16 mouse cellular contexts compared by ENCODE assay signal in genomic region chr3:147736673-147737439, GRCm38 (mm10).
DNase-seq lines count a peak whose midpoint lies in the region; ATAC-seq and TF ChIP-seq lines count a peak whose summit lies in the region.
"Had no signal": no experiment of that assay in that cellular context is flagged by ENCODE, and none has a peak within 500 bp of the region (broad histone marks: within the 10 kb centered on the region; RNA-seq: fewer than 3 reads in every experiment).

No protein-coding gene starts in this region.

- TF ChIP-seq CTCF in intestine, postnatal 0 days (IDR thresholded peaks at IDR 0.05; ENCODE audit: low read depth) = peak; percentile 44; the same call in 1 of the 2 replicates
- peak; percentile 53 for TF ChIP-seq CTCF in midbrain, postnatal 0 days (IDR thresholded peaks at IDR 0.05)

- H3K4me3 ChIP-seq in intestine, postnatal 0 days (ENCODE audit: low read depth, low read length) = no peak overlapping the region
- no peak overlapping the region for H3K4me3 ChIP-seq in intestine, embryonic 16.5 days (ENCODE audit: low read length)
- no peak overlapping the region for H3K4me3 ChIP-seq in midbrain, postnatal 0 days (ENCODE audit: low read depth, low read length)
- H3K4me3 ChIP-seq in midbrain, embryonic 11.5 days (ENCODE audit: low read depth, low read length) = no peak overlapping the region
- no peak overlapping the region for H3K4me3 ChIP-seq in limb, embryonic 15.5 days
- H3K4me3 ChIP-seq: forebrain, embryonic 13.5 days; hindbrain, embryonic 10.5 days; liver, embryonic 15.5 days had no signal

- ATAC-seq in intestine, postnatal 0 days = no peak
- ATAC-seq in intestine, embryonic 16.5 days = no peak
- ATAC-seq in midbrain, postnatal 0 days (ENCODE audit: low FRiP score) = no peak
- no peak for ATAC-seq in midbrain, embryonic 11.5 days (ENCODE audit: low FRiP score)
- ATAC-seq in limb, embryonic 15.5 days (ENCODE audit: insufficient number of reproducible peaks, low FRiP score, low TSS enrichment, low read depth) = peak; percentile 76; the same call in 1 of the 2 replicates
- ATAC-seq: forebrain, embryonic 13.5 days; inflammation-experienced regulatory T-cells, adult 6 months had no signal

- 82% methylated on average over 6 of the region's 6 CpGs for WGBS in intestine, postnatal 0 days
- 78% methylated on average over 6 of the region's 6 CpGs for WGBS in intestine, embryonic 16.5 days
- WGBS in midbrain, postnatal 0 days = 72% methylated on average over 6 of the region's 6 CpGs
- 88% methylated on average over 6 of the region's 6 CpGs for WGBS in midbrain, embryonic 11.5 days
- WGBS in limb, embryonic 15.5 days = 28% methylated on average over 6 of the region's 6 CpGs

- H3K36me3 ChIP-seq in intestine, postnatal 0 days (ENCODE audit: control insufficient read depth, insufficient read depth) = no peaks in the 10 kb centered on the region
- no peaks in the 10 kb centered on the region for H3K36me3 ChIP-seq in intestine, embryonic 16.5 days (ENCODE audit: control insufficient read depth, insufficient read depth, low read length)
- H3K36me3 ChIP-seq in midbrain, postnatal 0 days (ENCODE audit: insufficient read depth, low read length) = no peaks in the 10 kb centered on the region
- no peaks in the 10 kb centered on the region for H3K36me3 ChIP-seq in midbrain, embryonic 11.5 days (ENCODE audit: control insufficient read depth, insufficient read depth, low read length)
- no peaks in the 10 kb centered on the region for H3K36me3 ChIP-seq in limb, embryonic 15.5 days
- H3K36me3 ChIP-seq: hindbrain, embryonic 10.5 days; liver, embryonic 15.5 days had no signal

- no peaks in the 10 kb centered on the region for H3K9me3 ChIP-seq in intestine, postnatal 0 days (ENCODE audit: control insufficient read depth)
- H3K9me3 ChIP-seq in intestine, embryonic 16.5 days (ENCODE audit: control insufficient read depth, low read length) = no peaks in the 10 kb centered on the region
- H3K9me3 ChIP-seq in midbrain, postnatal 0 days (ENCODE audit: low read length) = no peaks in the 10 kb centered on the region
- no peaks in the 10 kb centered on the region for H3K9me3 ChIP-seq in midbrain, embryonic 11.5 days (ENCODE audit: control insufficient read depth, low read length)
- no peaks in the 10 kb centered on the region for H3K9me3 ChIP-seq in limb, embryonic 15.5 days
- H3K9me3 ChIP-seq: forebrain, embryonic 13.5 days; hindbrain, embryonic 10.5 days; liver, embryonic 15.5 days had no signal

- DNase-seq in embryo, embryonic 10.5 days (ENCODE audit: low spot score) = peak; percentile 14
- DNase-seq in embryo, embryonic 9.5 days (ENCODE audit: extremely low spot score) = no peak
- peak; percentile 14 for DNase-seq in midbrain, postnatal 0 days (ENCODE audit: low spot score)
- DNase-seq in midbrain, embryonic 11.5 days (ENCODE audit: low spot score, missing footprints) = no peak
- DNase-seq in adrenal gland, postnatal 36 days = no peak
- DNase-seq: cerebellum, adult 11-12 months; kidney, postnatal 10 days; lung, postnatal 36 days; thymus, postnatal 14 days had no signal

- no peak overlapping the region for H3K4me2 ChIP-seq in intestine, postnatal 0 days (replicated peaks; ENCODE audit: low read depth)
- H3K4me2 ChIP-seq in intestine, embryonic 16.5 days (ENCODE audit: low read depth, low read length) = no peak overlapping the region
- no peak overlapping the region for H3K4me2 ChIP-seq in midbrain, postnatal 0 days (ENCODE audit: low read depth, low read length, poor library complexity, severe bottlenecking)
- no peak overlapping the region for H3K4me2 ChIP-seq in midbrain, embryonic 11.5 days
- H3K4me2 ChIP-seq in limb, embryonic 15.5 days = no peak overlapping the region
- H3K4me2 ChIP-seq: forebrain, embryonic 13.5 days; liver, embryonic 15.5 days had no signal

- no peak overlapping the region for H3K9ac ChIP-seq in intestine, postnatal 0 days (ENCODE audit: low read depth, low read length)
- H3K9ac ChIP-seq in intestine, embryonic 16.5 days (ENCODE audit: low read depth, low read length) = no peak overlapping the region
- H3K9ac ChIP-seq in midbrain, postnatal 0 days (replicated peaks; ENCODE audit: low read length, poor library complexity, severe bottlenecking) = no peak overlapping the region
- no peak overlapping the region for H3K9ac ChIP-seq in midbrain, embryonic 11.5 days (ENCODE audit: low read length)
- no peak overlapping the region for H3K9ac ChIP-seq in limb, embryonic 15.5 days
- H3K9ac ChIP-seq: forebrain, embryonic 13.5 days; liver, embryonic 15.5 days had no signal

- H3K27me3 ChIP-seq in intestine, postnatal 0 days (replicated peaks; ENCODE audit: control insufficient read depth, insufficient read depth, low read length) = no peaks in the 10 kb centered on the region
- H3K27me3 ChIP-seq in intestine, embryonic 16.5 days (replicated peaks; ENCODE audit: control insufficient read depth, insufficient read depth, low read length) = no peaks in the 10 kb centered on the region
- H3K27me3 ChIP-seq in midbrain, postnatal 0 days (ENCODE audit: insufficient read depth, low read length) = no peaks in the 10 kb centered on the region
- H3K27me3 ChIP-seq in midbrain, embryonic 11.5 days (ENCODE audit: control insufficient read depth, insufficient read depth, low read length) = no peaks in the 10 kb centered on the region
- H3K27me3 ChIP-seq in limb, embryonic 15.5 days = no peaks in the 10 kb centered on the region
- H3K27me3 ChIP-seq: forebrain, embryonic 13.5 days; liver, embryonic 15.5 days had no signal

- no peaks in the 10 kb centered on the region for H3K4me1 ChIP-seq in intestine, postnatal 0 days (replicated peaks; ENCODE audit: control insufficient read depth, insufficient read depth, low read length)
- no peaks in the 10 kb centered on the region for H3K4me1 ChIP-seq in intestine, embryonic 16.5 days (ENCODE audit: control insufficient read depth, insufficient read depth, low read length)
- no peaks in the 10 kb centered on the region for H3K4me1 ChIP-seq in midbrain, postnatal 0 days (ENCODE audit: insufficient read depth, low read length)
- no peaks in the 10 kb centered on the region for H3K4me1 ChIP-seq in midbrain, embryonic 11.5 days (ENCODE audit: control insufficient read depth, insufficient read depth, low read length)
- H3K4me1 ChIP-seq in limb, embryonic 15.5 days = peaks cover 3% of the 10 kb centered on the region; the same call in 1 of the 2 replicates
- H3K4me1 ChIP-seq: forebrain, embryonic 13.5 days; hindbrain, embryonic 10.5 days; liver, embryonic 15.5 days had no signal

- H3K27ac ChIP-seq in intestine, postnatal 0 days (ENCODE audit: low read depth, low read length) = no peak overlapping the region
- no peak overlapping the region for H3K27ac ChIP-seq in intestine, embryonic 16.5 days (ENCODE audit: low read length)
- H3K27ac ChIP-seq in midbrain, postnatal 0 days (ENCODE audit: low read depth, low read length) = no peak overlapping the region
- no peak overlapping the region for H3K27ac ChIP-seq in midbrain, embryonic 11.5 days (ENCODE audit: low read depth, low read length)
- no peak overlapping the region for H3K27ac ChIP-seq in limb, embryonic 15.5 days
- H3K27ac ChIP-seq: forebrain, embryonic 13.5 days; hindbrain, embryonic 10.5 days; liver, embryonic 15.5 days had no signal

Comparison
In these comparisons a context has a peak if more than half of its experiments do, and no peak if none do; other contexts are left out.
1. DNase-seq: peak in embryo, embryonic 10.5 days (single experiment) and midbrain, postnatal 0 days (single experiment); none in embryo, embryonic 9.5 days (single experiment), midbrain, embryonic 11.5 days (single experiment) and adrenal gland, postnatal 36 days (0 of 2).